Mouse (Mus musculus) heart, postnatal 0 days (tissue): ENCODE data around the gene Abca8a.

ENCODE experiments used
- CTCF ChIP-seq: IDR thresholded peaks from 2 replicates; pipeline ENCODE4 v1.5.1; 2016; ENCODE audit warnings: antibody characterized with exemption, control low read depth, low read depth
- EP300 ChIP-seq: IDR thresholded peaks from 2 replicates; pipeline ENCODE4 v1.6.1; 2016; ENCODE audit warnings: antibody characterized with exemption, low read depth

DNA sequence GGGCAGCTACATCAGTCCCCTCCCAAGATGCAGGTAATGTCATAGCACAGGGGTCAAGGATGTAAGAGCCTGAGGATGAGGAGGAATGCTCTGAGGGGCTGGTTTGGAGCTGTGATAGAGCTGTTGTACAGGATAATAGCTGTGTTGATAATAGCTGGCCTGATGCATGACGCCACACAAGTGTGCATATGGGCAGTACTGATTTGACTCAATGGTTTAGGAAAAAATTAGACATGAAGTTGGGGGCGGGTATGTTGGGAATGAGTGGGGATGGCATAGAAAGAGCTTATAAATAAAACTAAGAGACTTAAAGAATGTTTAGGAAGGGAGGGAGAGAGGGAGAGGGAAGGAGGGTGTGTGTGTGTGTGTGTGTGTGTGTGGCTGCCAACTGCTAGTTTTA is 105.5 kb downstream of the Abca8a start:
- TF ChIP-seq CTCF (no peak), EP300 (no peak)
